Mouse (Mus musculus): ENCODE measurements around the gene Caly. TPM values are rescaled to one million over a fixed set of nuclear protein-coding genes. Genes with fewer than 3 reads are reported as not detected.

Gene Caly
- polyA plus RNA-seq, 1 experiment = 172 TPM

DNA sequence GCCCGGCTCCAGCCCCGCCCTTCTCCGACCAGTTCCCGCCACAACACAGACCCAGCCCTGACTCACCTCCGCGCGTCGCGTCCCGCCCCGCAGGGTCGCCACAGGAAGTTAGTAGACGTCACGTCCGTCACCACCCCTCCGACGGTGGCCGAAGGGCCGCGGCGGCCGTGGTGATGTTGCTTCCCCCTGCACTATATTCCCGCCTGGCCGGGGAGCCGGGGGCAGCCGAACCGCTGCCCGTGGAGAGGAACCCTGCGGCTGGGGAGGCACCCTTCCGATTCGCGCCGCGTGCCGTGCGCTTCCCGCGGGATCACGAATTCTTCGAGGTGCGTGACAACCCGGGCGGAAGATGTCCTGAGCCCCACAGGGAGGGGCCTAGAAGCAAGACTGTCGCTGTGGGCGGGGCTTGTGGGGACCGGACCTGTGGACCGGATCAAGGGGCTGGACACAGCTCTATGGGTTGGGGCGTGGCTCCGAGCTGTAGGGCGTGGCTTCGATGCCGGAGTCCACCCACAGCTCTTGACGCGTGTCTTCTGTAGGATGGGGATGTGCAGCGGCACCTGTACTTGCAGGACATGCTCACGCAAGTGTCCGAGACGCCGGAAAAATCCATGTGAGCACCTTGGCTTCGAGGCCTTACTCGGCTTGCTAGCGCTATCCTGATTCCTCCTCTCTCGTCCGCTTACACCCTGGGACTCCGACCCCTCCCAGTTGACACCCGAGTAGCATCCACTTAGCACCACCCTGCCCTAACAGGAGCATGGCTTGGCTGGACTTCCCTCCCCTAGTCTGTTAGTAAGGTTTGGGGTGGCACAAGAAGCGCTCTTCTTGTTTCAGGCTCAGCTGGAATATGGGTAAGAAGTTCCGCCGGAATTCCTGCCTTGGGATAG lies 45.8 kb downstream of the Caly start, which contains the start of the genes Zfp511 and Tubgcp2:
Gene Zfp511, plus strand, starts transcription at position 111 of the 890 bp plus-strand sequence.
Gene Tubgcp2, minus strand, starts transcription at position 389 of the 890 bp plus-strand sequence.
- DNase-seq (ENCODE audit: low read depth) = peak; percentile 97
- peak; percentile 75; the same call in 1 of the 2 replicates for TF ChIP-seq POLR2A (IDR thresholded peaks at IDR 0.05; ENCODE audit: borderline replicate concordance, extremely low read depth, insufficient read depth, insufficient read length, poor library complexity, severe bottlenecking)
- TF ChIP-seq CTCF (IDR thresholded peaks at IDR 0.05; ENCODE audit: borderline replicate concordance, extremely low read depth, insufficient read depth, insufficient read length) = no peak

DNA sequence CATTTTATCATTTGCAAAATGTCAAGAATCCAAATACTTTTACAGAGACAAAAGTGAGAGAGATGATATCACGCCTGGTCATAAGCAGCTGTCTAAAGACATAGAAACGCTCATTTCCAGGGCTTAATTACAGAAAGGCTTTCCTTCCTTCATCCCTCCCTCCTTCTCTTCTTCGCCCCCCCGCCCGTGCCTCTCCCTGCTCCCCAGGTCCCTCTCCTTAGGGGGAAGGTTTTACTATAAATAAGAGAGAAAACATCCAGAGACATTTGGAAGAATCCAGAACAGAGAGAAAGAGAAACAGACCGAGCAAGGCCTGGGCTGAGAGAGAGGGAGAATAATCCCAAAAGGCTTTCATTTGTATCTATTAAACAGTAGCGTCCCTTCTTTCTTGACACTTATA lies 46.9 kb downstream of the Caly start:
- DNase-seq (ENCODE audit: low read depth) = no peak
- TF ChIP-seq CTCF (IDR thresholded peaks at IDR 0.05; ENCODE audit: borderline replicate concordance, extremely low read depth, insufficient read depth, insufficient read length) = no peak
- TF ChIP-seq POLR2A (IDR thresholded peaks at IDR 0.05; ENCODE audit: borderline replicate concordance, extremely low read depth, insufficient read depth, insufficient read length, poor library complexity, severe bottlenecking) = no peak

DNA sequence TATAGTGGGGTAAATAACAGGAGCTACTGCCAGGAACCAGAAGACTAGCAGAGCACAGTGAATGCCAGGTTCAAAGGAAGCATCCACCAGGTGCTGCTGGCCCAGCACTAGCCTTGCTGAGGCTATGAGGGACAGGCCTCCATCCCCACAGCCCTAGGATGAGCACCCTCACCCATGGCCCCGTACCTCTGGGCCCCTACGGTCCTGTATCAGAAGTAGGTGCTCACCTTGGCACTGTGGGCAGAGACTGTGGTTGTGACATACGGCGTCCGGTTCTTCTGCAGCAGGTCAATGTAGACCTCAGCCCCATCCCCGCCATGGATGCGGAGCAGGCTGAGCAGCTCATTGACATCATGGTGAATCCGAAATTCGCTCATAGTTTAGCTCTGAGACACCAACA lies 49.0 kb downstream of the Caly start:
- DNase-seq (ENCODE audit: low read depth) = no peak

DNA sequence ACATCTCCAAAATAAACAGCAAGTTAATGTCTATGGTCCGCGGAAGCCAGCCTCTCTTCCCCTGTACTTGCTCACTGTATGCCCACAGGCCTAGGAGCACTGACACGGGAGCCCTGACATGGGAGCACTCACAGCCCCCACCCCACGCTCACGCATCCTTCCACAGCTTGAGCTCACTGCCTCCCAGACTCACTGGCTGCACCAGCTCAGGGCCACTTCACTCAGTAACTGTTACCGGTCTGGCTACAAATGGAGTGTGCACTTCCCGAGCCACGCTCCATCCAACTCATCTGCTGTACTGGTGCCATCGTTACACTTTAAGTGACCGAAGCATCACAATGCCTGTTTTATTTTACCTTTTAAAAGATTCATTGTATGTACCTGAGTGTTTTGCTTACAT lies 50.0 kb downstream of the Caly start:
- TF ChIP-seq CTCF (IDR thresholded peaks at IDR 0.05; ENCODE audit: borderline replicate concordance, extremely low read depth, insufficient read depth, insufficient read length) = no peak
- no peak for TF ChIP-seq POLR2A (IDR thresholded peaks at IDR 0.05; ENCODE audit: borderline replicate concordance, extremely low read depth, insufficient read depth, insufficient read length, poor library complexity, severe bottlenecking)
- no peak for DNase-seq (ENCODE audit: low read depth)

More for the DNA sequence above, 49.0 kb downstream of the Caly start:
- TF ChIP-seq POLR2A (IDR thresholded peaks at IDR 0.05; ENCODE audit: borderline replicate concordance, extremely low read depth, insufficient read depth, insufficient read length, poor library complexity, severe bottlenecking) (no peak), CTCF (IDR thresholded peaks at IDR 0.05; ENCODE audit: borderline replicate concordance, extremely low read depth, insufficient read depth, insufficient read length) (no peak)

DNA sequence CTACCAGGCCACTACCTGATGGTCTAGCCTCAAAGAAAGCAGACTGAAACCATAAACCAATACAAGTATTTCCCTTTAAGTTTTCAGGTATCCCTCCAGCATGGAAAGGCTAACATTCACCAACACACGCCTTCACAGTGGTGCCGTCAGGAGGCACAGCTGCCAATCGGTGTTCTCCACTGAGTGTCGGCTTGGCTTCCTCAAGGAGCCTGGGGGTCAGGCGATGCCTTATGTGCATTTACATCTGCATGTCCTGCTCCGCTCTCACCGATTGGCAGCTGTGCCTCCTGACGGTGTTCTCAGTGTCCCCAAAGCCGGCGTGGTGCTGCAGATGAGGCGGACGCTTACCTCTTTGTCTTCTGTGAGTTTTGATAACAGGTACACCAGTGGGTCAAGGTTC lies 50.6 kb downstream of the Caly start:
- TF ChIP-seq CTCF (IDR thresholded peaks at IDR 0.05; ENCODE audit: borderline replicate concordance, extremely low read depth, insufficient read depth, insufficient read length) = no peak
- no peak for TF ChIP-seq POLR2A (IDR thresholded peaks at IDR 0.05; ENCODE audit: borderline replicate concordance, extremely low read depth, insufficient read depth, insufficient read length, poor library complexity, severe bottlenecking)
- no peak for DNase-seq (ENCODE audit: low read depth)

Other genes with a start within 250 kb of the Caly start
- 6.7 and 13.4 TPM in 2 replicates for gene Adgra1, start 248.4 kb downstream of the Caly start, polyA plus RNA-seq (2012; rRNA removed)
- 17.0 and 33.3 TPM in 2 replicates for gene Kndc1, start 187.9 kb downstream of the Caly start, polyA plus RNA-seq (2012; rRNA removed)
- not detected in 2 replicates for gene Utf1, start 138.8 kb downstream of the Caly start, polyA plus RNA-seq (2012; rRNA removed)
- 0.55 and 0.76 TPM in 2 replicates for gene 6430531B16Rik, start 103.8 kb downstream of the Caly start, polyA plus RNA-seq (2012; rRNA removed)
- gene Adam8, start 90.0 kb downstream of the Caly start, polyA plus RNA-seq (2012; rRNA removed) = 12.7 and 14.7 TPM in 2 replicates
- 88.0 and 121 TPM in 2 replicates for gene Zfp511, start 46.2 kb downstream of the Caly start, polyA plus RNA-seq (2012; rRNA removed)
- gene Tubgcp2, start 45.9 kb downstream of the Caly start, polyA plus RNA-seq (2012; rRNA removed) = 70.3 and 76.2 TPM in 2 replicates
- gene Msx3, start 33.5 kb downstream of the Caly start, polyA plus RNA-seq (2012; rRNA removed) = 1.3 and 4.0 TPM in 2 replicates
- gene Prap1, start 10.8 kb upstream of the Caly start, polyA plus RNA-seq (2012; rRNA removed) = 6.4 TPM in 1 of 2 replicates, not detected in the other
- 25.3 and 25.7 TPM in 2 replicates for gene Fuom, start 19.9 kb upstream of the Caly start, polyA plus RNA-seq (2012; rRNA removed)
- gene Paox, start 33.3 kb upstream of the Caly start, polyA plus RNA-seq (2012; rRNA removed) = 5.1 and 6.0 TPM in 2 replicates
- 74.9 and 75.4 TPM in 2 replicates for gene Echs1, start 33.9 kb upstream of the Caly start, polyA plus RNA-seq (2012; rRNA removed)
- gene Mtg1, start 55.0 kb upstream of the Caly start, polyA plus RNA-seq (2012; rRNA removed) = 33.9 and 41.5 TPM in 2 replicates
- 10.2 and 16.2 TPM in 2 replicates for gene Sprn, start 72.3 kb upstream of the Caly start, polyA plus RNA-seq (2012; rRNA removed)
- not detected in 2 replicates for gene Olfr522, start 82.2 kb upstream of the Caly start, polyA plus RNA-seq (2012; rRNA removed)
- not detected in 2 replicates for gene Olfr523, start 90.7 kb upstream of the Caly start, polyA plus RNA-seq (2012; rRNA removed)
- gene Olfr524, start 123.4 kb upstream of the Caly start, polyA plus RNA-seq (2012; rRNA removed) = not detected in 2 replicates
- 0.04 TPM in 1 of 2 replicates, not detected in the other for gene Cd163l1, start 135.7 kb upstream of the Caly start, polyA plus RNA-seq (2012; rRNA removed)
- 0.05 TPM in 1 of 2 replicates, not detected in the other for gene 5830411N06Rik, start 164.7 kb upstream of the Caly start, polyA plus RNA-seq (2012; rRNA removed)
- not detected in 2 replicates for gene Olfr525, start 238.3 kb upstream of the Caly start, polyA plus RNA-seq (2012; rRNA removed)

All from brain, embryonic 14.5 days (tissue).